Mouse (Mus musculus): Measurements from ENCODE around the gene H13.

Gene H13

GRCm38 (mm10) chr2:152700725-152701124 is 31.5 kb downstream of the H13 start:
- DNase-seq (ENCODE audit: low read depth, low spot score), result no peak

DNA sequence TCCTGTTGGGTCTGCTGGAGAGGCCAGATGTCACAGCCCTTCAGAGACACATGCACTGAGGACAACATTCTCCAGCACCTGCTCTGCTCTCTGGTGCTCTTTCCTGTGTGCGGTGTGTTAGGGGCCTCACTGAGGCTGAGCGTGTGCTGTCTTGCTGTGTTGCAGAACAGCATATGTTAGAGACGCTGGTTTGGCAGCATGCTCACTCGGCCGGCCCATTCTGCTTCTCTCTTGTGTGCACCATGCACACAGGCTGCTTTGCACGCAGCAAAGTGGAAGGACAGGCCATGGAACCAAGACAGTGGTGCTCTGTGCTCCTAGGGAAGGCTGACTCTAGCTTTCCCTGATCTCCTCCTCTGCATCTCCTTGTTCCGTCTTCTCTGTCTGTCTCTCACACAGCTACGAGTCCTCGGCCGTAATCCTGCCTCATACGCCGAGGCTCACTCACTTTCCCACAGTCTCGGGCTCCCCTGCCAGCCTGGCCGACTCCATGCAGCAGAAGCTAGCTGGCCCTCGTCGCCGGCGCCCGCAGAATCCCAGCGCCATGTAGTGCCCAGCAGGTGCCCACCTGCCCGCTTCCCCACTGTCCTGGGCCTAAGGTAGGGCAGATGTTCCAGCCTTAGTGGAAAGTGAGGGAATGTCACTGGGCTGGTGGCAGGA is 34.5 kb downstream of the H13 start:
- DNase-seq (ENCODE audit: low read depth, low spot score), result no peak

- no peak for DNase-seq (ENCODE audit: low read depth, low spot score)
Observed at GRCm38 (mm10) chr2:152704256-152704605, 35.0 kb downstream of the H13 start.

- no peak for DNase-seq (ENCODE audit: low read depth, low spot score)
Observed at GRCm38 (mm10) chr2:152704811-152705370, 35.6 kb downstream of the H13 start.

GRCm38 (mm10) chr2:152705993-152706571 is 36.8 kb downstream of the H13 start:
- no peak for DNase-seq (ENCODE audit: low read depth, low spot score)

DNA sequence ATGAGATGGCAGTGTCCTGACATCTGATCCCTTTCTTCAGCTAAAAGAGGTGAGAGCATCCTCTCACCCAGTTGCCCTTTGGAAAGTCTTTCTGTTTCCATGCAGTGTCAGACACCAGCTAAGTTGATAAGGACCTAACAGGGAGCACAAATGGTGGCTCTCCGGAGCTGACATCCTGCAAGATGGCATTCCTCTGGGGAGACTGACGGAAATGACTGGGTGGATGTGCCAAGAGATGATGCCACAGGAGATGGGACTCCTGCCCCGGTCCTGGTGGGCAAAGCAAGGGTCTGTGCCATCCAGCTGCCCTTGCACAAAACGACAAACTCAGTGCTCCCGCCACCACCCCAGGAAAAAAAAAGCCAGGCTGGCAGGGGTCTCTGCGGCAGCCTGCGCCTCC is 37.9 kb downstream of the H13 start:
- DNase-seq (ENCODE audit: low read depth, low spot score), result no peak

DNA sequence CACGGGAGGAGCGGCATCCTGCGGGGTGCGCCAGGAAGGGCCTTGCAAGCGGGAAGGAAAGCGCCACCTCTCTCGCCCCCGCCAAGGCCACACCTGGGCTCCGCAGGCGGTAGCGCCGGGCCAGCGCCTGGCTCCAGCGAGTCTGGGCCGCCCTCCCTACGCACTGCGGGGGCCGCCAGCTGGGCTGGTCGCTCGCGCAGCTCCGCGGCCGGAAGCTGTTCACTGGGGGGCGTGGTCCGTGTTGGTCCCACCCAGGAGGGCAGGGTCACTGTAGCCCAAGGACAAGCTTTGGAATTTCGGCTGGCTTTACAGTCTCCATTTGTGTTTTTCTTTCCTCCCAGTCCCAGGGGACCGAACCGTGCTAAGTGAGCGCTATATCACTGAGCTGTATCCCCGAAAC is 38.4 kb downstream of the H13 start:
- no peak for DNase-seq (ENCODE audit: low read depth, low spot score)

- DNase-seq (ENCODE audit: low read depth, low spot score), result no peak
Observed at GRCm38 (mm10) chr2:152709066-152709465, 39.8 kb downstream of the H13 start.

DNA sequence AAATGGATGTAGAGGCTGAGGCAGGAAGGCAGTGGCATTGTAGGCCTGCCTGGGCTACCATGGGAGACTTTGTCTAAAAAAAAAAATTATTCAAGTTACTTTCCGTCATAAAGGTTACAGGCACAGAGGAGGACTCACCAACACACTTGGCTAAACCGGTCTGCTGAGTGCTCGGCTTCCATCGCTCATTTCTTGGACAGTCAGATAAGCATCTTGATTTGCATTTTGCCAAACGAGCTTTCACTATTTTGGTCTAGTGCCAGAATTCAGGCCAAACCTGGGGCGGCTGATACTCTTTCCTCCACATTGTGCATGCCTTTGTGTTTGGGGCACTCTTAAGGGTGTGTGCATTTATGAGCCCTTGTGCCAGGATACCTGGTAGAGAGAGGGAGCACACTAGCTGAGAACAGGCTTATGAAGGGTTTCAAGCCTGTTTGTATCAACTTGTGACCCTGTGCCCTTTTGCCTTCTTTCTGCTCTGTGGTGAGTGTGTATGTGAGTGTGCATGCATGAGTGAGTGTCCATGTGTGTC is 47.0 kb downstream of the H13 start:
- no peak for DNase-seq (ENCODE audit: low read depth, low spot score)

DNA sequence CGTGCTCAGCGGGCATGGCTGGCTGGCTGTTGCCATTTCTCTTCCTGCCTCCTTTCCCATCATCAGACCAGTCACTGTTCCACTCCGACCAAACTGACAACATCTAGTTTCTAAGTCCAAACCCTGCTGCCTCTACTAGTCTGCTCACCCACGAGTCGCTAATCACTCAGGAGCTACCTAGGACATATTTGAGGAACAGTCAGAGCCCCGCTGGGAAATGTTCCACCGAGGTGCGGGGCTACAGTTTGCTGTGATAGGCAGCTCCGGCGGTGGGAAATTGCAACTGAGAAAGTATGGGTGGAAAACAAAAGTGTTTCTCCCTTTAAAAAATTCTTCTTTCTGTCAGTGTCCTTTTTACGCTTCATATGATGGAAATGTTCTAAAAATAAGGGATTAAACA is 48.4 kb downstream of the H13 start:
- no peak for DNase-seq (ENCODE audit: low read depth, low spot score)

GRCm38 (mm10) chr2:152718076-152718475 is 48.8 kb downstream of the H13 start:
- DNase-seq (ENCODE audit: low read depth, low spot score), result no peak

DNA sequence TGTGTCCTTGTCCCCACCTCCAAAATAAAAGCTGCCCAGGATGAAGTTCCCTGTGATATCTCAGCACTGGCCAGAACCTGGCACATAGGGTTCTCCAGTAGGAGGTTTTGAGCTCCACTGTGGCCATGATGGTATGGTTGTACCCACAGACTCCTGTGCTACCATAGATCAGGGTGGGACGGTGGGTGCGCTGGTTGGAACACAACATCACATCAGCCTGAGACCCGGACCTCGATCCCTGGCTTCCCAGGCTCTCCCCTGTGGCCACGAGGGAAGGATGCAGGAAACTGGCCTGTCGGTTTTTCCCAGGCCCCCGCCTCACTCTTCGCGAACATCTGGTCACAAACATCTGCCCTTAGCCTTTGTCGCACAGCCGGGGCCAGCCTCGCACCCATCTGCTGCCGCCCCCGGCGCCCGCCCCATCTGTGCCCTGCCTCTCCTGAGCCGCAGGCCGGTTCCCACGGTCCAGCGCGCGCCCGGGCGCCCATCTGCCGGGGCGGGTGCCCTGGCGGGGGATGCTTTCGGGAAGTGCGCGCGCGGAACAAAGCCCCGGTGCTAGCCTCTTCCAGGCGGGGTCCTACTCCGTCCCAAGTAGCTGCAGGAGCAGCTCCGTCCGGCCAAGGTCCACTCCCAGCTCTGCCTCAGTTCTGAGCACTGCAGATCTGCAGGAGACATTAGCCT is 54.5 kb downstream of the H13 start:
- no peak for DNase-seq (ENCODE audit: low read depth, low spot score)

DNA sequence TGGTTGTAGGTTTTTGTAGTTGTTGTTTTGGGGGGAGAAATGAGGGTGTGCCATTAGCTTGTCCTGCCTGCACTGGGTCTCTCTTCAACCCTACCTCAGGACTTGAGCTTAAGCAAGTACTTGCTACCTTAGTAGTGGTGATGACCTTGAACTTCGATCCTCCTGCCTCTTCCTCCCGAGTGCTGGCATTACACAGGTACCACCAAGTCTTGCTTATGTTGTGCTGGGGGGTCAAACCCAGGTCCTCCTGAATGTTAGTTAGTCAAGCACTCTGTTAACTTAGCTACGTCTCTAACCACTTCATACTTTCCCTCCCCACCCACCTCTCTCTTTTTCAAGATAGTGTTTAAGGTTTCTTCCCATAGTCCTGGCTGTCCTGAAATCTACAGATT is 55.1 kb downstream of the H13 start:
- no peak for DNase-seq (ENCODE audit: low read depth, low spot score)

- DNase-seq (ENCODE audit: low read depth, low spot score), result no peak
Observed at GRCm38 (mm10) chr2:152725178-152725750, 56.0 kb downstream of the H13 start.

DNA sequence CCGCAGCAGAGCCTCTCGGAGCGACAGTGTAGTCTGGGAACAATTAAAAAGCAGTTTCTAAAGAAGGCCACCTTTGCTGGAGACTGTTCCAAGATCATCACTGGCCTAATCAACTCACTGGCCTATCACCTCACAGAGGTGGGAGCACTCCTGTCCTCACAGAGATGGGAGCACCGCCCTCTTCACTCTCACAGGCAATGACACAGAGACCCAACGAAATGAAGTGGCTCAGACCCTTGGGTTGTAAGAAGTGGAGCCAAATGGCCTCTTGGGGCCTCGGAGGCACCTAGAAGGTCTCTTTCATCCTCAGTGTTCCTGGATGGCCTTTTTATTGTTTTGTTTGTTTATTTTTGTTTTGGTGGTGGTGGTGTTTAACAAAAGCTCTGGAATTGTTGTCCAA is 57.0 kb downstream of the H13 start:
- DNase-seq (ENCODE audit: low read depth, low spot score), result no peak

DNA sequence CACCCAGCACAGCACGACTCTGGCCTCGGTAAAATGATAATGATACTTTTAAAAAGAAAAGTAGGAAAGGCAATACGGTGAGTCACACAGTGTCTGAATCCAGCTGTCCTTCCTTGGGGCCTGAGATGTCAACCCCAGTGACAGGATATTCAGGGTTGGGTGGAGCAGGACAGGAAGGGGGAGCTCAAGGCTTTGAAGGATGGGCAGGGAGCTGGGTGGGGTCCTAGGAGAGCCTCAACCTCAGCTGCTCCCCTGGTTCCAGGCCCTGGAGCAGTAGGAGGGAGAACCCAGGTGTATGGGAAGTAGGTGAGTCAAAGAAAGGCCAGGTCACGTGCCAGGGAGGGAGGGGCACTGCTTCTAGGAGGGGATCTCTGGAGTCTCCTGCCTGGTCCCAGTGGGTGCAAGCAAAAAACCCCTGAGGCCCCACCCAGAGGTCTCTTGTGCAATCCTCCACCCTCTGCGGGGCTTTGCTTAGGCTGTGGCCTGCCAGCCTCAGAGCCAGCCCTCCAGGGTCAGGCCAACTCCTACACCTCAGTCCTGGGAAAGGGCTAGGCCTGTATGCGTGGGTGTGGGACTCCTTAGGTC is 57.6 kb downstream of the H13 start:
- no peak for DNase-seq (ENCODE audit: low read depth, low spot score)

DNA sequence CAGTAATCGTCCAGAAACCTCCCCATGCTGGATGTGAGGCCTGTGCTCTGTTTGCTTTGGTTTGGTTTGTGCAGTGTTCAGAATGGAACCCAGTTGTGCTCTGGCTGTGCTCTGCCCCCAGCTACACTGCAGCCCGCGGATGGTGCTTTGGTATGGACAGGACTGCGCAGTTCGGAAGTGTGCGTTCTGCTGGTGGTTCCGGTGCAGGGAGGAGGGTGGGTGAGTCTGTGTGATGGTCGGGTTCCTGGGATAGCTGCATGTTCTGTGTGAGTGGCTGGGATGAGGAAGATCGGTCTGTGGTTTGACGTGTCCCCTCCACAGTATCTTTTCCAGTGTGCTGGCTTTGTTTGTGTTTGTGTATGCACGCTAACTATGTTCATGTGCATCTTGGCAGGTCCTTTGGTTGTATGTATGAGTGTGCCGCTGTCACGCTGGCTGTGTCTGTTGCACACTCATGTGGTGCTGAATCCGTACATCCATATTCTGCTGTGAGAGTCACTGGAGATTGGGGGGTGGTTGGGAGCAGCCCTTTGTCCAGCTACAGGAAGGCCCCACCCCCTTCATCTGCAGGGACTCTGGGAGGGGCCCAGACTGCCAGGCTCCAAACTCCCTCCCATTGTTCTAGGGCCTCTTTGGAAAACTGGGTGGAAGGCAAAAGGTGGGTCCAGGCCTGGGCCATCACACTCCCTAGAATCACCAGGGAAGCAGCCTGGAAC is 58.7 kb downstream of the H13 start:
- no peak for DNase-seq (ENCODE audit: low read depth, low spot score)

- DNase-seq (ENCODE audit: low read depth, low spot score), result no peak
Observed at GRCm38 (mm10) chr2:152728594-152728993, 59.3 kb downstream of the H13 start.

- DNase-seq (ENCODE audit: low read depth, low spot score), result no peak
Observed at GRCm38 (mm10) chr2:152729013-152729635, 59.9 kb downstream of the H13 start.

DNA sequence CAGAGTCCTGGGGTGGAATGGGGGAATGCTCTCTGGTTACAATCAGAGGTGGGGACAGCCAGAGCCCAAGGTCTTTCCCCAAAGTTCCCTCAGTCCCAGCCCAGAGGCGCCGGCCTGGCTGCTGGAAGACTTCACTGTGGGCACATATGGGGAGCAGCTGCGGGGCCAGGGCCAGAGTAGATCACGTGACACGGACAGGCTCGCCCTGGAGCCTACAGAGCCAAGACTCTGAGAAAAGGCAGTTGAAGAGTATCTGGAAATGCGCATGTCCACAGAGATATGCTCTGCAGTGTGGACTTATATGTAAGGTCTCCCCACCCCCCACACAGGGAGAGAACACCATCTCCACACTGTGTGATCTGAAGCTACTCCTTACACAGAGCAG is 60.4 kb downstream of the H13 start:
- no peak for DNase-seq (ENCODE audit: low read depth, low spot score)

DNA sequence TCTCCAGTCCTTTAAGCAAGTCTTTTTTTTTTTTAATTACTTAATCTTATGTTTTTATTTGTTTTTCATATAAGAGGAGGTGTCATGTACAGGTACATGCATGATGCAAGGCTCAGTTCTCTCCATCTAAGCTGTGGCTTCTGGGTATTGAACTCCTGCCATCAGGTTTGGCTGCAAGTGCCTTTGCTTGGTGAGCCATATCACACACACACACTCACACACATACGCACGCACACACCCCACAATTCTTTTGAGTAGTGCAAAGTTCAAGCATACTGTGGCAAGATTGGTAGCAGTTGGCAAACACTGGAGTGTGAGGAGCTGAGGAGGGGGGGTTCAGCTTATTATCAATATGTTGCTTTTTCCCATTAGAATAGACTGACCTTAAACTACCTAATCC is 63.9 kb downstream of the H13 start:
- DNase-seq (ENCODE audit: low read depth, low spot score), result no peak

Measured in c-Kit-negative CD71-positive TER-119-positive erythroid progenitor cells, embryonic 14.5 days (primary cell).